Mouse (Mus musculus) monocyte, adult 5-6 weeks (primary cell): ENCODE results near the gene Adap1. TPM values are rescaled to one million over a fixed set of nuclear protein-coding genes. Genes with fewer than 3 reads are reported as not detected.
"Not testable (repeated sequence)": the region's sequence is repeated elsewhere in the genome, so short reads cannot be mapped to it uniquely, and the experiment has no call there.

ENCODE experiments used
- ATAC-seq: fragments of 153-309, 156-312 bp; replicated peaks from 2 replicates; pipeline ENCODE4 v1.8.0; 2017; ENCODE audit warnings: mild to moderate bottlenecking; ENCODE audit not compliant: low TSS enrichment, insufficient number of reproducible peaks, severe bottlenecking, poor library complexity, low FRiP score
- total RNA-seq: library from RNA; stranded (forward); fragments of 200-1000, 200-491, 200-594 nt; gene quantifications from 3 replicates; pipeline ENCODE4 v1.2.3, GENCODE M21; 2017

Adap1 gene
- total RNA-seq, 1 experiment from 2014 or later = 72.6 TPM

DNA sequence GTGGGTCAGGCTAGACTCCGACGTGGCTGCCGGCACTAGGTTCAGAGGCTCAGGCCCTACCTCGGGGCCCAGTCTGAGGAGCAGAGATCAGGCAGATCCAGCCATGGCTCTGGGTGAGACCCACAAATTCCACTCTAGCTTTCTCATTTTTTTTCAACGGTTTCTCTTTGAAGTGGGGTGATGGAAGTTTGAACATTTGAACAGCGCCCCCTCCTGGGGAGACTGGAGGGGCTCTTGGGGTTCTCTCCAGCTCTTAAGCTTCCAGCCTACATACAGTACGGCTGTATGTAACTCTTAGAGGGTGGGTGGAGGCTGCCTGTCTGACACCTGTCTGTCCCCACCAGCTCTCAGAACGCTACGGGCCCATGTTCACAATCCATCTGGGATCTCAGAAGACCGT is 28.1 kb upstream of the Adap1 start:
- ATAC-seq = no peak

DNA sequence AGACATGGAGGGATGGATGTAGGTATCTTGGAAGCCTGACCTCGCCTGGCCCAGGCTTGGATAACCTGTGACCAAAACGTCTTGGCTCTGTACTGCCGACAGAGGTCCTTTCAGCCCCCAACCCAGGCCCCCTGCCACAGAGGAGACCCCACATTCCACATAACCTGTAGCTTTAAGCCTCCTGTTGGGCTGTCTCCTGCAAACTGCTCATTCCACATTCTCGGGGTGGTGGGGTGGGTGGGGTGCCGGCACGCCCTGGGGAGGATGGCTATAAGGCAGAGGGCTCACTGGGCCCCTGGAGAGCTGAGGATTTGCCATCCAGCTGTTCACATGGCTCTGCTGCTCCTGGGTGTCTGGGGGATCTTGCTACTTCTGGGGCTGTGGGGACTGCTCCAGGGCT is 26.9 kb upstream of the Adap1 start, which contains the start of gene Cyp2w1:
Gene Cyp2w1, plus strand, starts transcription at position 301 of the 400 bp plus-strand sequence.
- ATAC-seq = no peak

DNA sequence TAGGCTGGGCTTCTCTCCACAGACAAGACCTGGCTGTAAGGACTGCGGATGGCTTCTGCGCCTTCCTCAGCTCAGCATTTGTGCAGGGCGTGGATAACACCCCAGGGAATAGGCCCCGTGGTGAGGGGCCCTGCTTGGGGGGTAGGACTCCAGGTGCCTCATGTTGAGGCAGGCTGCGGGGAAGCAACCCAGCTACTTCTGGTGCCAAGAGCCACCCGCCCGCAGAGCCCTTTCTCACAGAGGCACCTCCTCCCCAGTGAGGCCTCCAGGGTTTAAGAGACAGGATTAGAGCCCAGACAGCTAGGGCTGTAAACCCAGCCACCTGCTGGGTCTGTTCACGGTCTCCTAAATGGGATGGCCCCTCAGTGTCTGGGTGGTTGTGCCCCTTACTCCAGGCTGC is 26.2 kb upstream of the Adap1 start:
- ATAC-seq = no peak

DNA sequence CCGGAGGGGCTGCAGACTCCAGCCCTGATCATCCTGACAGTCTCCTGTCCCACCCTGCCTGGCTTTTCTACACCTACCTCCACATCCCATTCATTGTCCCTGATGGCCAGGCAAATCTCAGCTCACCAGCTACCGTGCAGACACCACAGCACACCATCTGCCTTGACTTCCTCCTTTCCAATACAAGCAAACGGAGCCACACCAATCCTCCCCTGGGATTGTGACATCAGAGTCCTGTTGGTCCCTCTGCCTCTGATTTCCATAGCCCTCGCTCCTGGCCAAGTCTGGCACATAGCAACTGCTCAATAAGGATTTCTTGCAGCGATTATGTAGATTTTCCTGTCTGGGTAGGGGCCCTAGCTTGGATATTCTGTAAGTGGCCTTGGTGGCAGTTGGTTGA is 25.7 kb upstream of the Adap1 start, which contains the start of gene Cox19:
Gene Cox19, minus strand, starts transcription at position 285 of the 400 bp plus-strand sequence.
- ATAC-seq = no peak

DNA sequence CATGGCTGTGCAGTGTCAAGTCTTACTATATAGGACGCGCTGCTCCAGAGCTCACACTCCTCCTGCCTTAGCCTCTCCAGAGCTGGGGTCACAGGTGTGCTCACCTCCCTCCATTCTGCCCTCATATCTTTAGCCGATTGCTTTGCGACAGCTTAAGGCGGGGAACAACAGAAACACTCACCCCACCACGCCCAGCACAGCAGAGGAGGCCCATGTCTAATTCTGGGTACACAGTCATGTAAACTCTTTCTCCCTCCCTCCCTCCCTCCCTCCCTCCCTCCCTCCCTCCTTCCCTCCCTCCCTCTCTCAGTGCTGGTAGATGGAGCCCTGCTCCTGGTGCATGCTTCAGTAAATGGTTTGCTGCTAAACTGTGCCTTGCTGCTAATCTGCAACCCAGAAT is 24.3 kb upstream of the Adap1 start:
- ATAC-seq = no peak

DNA sequence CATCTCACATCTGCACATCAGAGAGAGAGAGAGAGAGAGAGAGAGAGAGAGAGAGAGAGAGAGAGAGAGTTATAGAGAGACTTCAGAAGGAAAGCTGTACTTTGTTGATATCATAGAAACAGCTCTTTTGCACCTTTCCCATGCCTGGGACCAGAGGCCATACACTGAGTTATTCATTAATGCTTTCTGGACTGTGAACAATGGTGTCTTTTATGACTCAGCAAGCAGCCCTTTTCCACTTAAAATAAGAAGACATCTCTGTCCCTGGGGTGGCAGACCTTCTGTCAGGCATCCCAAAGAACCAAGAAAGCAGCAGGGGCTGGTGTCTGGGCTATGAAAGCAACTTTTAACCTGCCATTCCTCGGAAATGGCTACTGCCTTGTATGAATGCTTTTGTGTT is 21.8 kb upstream of the Adap1 start:
- ATAC-seq = no peak

DNA sequence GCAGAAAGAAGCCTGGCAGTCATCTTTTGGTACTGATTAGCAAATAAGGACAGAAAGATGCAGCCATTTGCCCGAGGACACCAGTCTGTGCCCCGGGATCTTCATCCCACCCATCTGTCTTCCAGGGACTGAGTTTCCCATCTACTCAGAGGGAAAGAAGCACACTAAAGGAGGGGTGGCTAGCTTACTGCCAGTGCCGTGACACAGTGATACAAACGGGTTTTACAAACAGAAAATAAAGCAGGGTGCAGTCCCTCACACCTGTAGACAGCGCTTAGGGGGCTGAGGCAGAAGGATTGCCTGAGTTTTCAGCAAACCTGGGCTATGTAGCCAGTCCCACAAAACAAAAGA is 19.9 kb upstream of the Adap1 start:
- ATAC-seq = no peak

DNA sequence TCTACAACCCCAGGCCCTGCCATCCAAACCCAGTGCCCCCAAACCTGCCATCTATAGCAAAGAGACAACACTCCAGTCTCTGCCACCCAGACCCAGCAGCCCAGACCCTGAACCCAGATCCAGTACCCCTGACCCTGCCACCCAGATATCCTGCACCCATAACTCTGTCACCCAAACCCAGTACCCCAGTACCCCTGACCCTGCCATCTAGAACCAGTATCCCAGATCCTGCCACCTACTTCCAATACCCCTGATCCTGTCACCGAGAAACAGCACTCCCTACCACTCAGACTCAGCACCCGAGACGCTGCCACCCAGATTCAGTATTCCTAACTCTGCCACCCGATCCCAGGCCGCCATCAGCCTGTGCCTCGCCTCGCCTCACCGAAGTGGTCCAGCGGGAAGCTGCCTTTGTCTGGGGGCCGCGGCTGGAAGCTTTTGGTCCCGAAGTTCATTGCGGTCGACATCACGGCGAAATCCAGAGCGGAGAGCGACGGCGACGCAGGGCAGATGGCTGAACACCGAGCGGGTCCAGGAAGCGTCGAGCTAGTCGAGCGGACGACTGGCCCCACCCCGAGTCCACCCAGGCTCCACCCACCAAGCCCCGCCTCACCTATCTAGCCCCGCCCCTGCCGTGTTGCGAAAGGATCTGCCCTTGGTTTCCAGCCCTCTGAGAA is 19.4 kb upstream of the Adap1 start:
- peak; percentile 97 for ATAC-seq

DNA sequence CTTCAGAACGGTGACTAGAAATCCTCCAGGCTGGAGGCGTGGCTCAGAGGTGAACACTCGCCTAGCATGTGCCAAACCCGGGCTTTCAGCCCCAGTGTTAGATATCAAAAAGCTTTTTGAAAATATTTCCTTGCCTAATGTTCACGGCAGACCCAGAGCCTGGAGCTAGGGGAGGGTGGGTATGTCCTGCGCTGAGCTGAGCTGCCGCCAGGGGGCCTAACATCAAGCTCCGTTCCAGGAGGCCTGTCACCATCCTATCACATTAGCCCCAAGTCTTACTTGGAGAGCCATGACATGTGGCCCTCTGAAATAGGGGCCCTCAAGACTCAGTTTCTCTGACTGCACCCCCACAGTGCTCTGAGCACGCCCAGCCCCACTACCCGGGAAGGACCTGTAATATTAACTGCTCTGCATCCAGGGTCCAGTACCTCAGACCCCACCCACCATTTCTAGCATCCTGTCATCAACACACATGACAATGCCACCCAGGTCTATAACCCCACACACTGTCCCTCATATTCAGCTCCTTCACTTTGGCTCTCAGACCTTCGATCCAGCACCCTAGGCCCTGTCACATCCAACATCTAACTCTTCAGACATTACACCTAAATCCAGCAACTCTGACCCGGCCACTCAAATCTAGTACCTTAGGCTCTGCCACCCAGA is 18.7 kb upstream of the Adap1 start:
- peak; percentile 77 for ATAC-seq

DNA sequence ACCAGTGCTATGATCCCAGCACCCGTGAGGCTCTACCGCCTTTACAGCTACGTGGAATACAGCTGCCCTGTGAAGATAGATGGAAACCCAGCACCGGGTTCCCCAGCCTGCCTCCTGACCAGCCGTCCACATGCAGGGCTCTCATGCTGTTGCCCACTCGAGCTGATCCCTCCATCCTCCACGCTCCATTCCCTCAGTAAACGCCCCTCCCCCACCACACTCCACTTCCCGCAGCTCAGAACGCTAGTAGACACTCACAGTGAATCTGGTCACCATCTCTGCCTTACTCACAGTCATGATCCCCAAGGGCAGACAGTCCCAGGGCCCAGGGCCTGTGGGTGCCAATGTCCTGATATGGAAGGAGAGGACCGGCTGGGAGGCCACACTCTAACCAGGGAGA is 13.5 kb upstream of the Adap1 start:
- no peak for ATAC-seq

DNA sequence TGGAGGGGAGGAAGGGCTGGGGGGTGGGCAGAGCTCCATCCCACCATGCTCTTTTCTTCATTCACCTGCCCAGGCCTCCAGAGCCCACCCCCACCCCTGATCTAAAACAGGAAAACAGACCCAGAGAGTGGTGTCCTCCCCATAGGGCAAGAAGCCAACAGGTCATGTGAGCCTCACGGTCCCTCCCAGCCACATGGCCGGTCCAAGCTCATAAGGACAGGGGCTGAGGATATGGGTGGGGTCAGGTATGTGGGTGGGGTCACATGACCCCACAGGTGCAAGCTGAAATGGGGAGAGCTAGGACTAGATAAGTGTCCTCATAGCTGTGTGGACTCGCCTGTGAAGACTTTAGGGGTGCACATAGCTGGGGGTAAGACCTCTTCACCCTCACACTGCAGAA is 13.0 kb upstream of the Adap1 start:
- no peak for ATAC-seq

DNA sequence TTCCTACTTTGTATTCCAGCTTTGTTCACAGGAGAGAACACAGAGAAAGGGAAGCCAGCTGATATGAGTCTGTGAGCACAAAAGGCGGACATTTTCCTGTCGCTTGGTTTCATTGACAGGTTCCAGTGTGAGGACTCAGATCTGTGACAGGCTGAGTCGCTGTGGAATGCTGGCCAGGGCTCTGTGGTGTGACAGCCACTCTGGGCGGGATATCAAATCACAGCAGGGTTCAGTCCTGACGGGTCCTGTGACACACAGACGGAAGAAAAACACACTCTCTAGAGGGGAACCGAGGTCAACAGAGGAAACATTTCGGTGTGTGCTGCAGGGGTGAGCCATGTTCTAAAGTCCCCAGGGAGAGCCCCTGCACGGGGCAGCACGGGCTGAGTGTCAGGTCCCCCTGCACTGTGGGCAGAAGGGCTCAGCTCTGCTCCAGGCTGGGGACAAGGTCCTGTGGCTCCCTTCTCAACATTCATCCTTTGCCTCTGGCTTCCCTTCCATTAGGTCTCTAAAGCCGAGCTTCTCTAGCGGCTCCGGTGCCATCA is 12.5 kb upstream of the Adap1 start:
- ATAC-seq = no peak

DNA sequence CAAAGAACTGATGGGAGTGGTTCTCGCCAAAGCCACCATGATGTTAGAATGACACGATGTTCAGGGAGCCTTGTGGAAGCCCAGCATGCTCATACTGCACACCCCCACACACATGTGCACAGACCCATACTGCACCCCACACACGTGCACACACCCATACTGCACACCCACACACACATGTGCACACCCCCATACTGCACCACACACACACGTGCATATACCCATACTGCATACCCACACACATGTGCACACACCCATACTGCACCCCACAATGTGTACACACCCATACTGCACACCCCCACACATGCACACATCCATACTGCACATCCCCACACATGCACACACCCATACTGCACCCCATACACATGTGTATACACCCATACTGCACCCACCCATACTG is 10.2 kb upstream of the Adap1 start:
- no peak for ATAC-seq

DNA sequence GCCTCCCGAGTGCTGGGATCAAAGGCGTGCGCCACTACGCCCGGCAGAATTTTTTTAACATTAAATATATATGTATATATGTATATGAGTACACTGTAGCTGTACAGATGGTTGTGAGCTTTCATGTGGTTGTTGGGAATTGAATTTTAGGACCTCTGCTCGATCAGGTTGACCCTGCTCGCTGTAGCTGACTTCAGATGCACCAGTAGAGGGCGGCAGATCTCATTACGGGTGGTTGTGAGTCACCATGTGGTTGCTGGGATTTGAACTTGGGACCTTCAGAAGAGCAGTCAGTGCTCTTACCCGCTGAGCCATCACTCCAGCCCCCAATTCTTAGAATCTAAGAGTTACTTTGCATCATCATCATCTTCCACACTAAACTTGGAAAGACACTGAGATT is 9.0 kb upstream of the Adap1 start:
- not testable (repeated sequence) for ATAC-seq

DNA sequence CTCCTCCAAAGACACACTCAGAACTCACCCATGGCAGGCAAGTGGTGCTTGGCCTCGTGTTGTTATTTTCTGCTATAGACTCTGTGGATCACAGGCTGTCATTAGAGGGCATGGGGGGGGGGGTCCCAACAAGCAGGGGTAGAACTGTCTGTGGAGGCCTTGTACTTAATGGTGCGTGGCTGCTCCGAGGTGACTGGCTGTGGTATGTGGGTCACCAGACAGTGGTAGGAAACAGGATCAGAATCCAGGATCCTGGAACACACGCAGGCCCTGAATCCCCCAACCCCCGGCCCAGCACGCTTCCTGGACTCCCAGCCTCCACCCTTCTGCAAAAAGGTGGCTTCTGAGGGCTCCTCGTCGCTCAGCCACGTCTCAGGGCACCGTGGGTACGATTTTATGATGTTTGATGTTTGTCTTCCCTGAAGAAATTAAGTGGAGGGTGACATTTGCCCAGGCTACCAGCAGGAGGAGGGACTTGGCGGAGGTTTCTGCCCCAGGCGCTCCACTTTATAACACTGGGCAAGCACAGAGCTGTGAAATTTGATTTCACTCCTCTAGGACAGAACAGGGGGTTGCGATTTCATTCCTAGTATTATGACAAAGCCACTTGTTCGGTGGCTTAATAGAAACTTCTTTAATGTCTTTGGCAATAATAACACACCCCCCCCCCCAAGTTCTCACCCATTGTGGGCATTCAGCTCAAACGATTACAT is 8.0 kb upstream of the Adap1 start:
- ATAC-seq = no peak

DNA sequence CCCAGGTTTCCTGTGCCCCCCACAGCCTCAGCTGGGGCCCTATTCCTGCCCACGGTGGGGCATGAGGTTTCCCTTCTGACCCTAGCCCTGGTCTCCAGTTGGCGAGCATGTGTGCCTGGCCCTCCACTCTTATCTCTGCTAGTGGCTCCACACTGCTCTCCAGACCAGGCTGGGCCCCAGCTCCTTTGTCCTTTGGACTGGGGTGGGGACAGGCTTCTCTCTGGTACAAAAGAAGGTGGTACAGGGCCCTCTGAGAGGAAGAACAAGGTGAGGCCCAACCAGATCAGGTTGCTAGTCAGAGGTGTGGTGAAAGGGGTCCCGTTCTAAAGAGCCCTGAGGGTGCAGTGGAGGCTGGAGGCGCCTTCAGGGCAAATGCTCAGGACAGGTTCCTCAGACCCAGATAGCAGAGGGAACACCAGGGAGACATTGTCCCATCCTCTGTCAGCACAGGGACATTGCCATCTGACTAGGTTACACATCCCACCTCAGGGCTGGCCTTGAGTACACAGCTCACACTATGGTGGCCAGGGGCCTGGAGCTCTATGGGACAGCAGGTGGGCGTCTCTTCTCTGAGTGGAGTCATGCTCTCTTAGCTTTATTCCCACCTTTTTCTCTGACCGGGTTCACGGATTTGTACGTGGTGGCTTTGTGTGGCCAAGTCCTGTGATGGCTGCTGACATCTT is 7.3 kb upstream of the Adap1 start:
- no peak for ATAC-seq

DNA sequence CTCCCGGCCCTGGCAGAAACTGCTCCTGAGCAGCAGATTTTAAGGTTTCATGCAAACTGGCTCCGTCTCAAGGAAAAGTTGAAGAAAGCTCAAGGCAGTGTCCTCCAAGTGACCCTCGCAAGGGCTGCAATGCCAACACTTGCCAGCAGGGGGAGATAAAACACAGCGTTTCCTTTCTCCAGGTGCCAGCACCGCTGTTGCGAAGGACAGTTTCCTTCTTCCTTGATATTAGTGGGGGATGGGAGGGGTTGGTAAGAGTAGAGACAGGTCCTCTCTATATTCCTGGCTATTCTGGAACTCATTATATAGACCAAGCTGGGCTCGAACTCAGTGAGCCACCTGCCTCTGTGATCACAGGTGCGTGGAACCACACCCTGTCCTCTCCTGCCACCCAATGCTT is 6.3 kb upstream of the Adap1 start:
- ATAC-seq = peak; percentile 50

DNA sequence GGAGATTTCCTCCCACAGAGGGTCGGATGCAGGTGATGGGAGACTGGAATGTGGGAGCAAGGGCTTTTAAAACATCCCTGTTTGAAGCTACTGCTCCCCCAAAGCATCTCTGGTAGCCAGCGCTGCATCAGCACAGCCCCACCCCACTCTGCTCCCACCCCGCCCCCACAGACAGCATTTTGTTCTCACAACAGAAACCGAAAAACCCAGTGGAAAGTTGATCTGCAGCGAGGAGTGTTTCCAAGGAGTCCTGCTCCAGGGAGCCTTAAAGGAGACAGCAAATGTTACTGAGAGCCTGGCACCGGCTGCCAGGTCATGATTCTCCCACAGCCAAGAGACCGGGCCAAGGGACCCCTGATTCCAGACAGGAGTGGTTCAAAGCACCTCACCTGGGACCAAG is 5.3 kb upstream of the Adap1 start:
- ATAC-seq = no peak

DNA sequence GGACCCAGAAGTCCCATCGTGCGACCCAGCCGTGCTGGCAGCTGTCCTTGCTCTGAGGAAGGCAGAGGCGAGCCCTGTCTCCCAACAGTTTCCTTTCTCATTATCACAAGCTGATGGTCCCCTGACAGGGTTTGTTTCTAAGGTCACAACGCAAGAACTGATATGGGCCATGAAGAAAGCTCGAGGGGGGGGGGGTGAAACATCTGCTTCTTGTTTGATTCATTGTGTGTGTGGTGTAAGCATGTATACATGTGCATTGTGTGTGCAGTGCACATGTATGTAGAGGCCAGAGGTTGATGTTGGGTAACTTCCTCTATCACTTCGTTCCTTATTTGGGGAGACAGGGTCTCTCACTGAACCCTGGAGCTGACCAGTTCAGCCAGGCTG is 2.2 kb upstream of the Adap1 start:
- 0 out of 2 replicates have a peak, but pooled peaks have one; percentile 30 for ATAC-seq
